Mouse (Mus musculus) heart, adult 18-20 months (tissue): ENCODE results near the gene Morn3. TPM values are rescaled to one million over a fixed set of nuclear protein-coding genes. Genes with fewer than 3 reads are reported as not detected.
A peak's percentile ranks its signal among the peaks of the same experiment; 100 is the strongest.

Experiments used
- DNase-seq, 2 experiments: peaks; one replicate each; pipeline ENCODE4 v3.0.0; 2021 to 2022; ENCODE audit warnings: mixed read lengths in 1 of 2
- total RNA-seq, 2 experiments: library from RNA; stranded (reverse); gene quantifications; 2 replicates each; pipeline ENCODE4 v1.2.3; 2021

Gene Morn3
- total RNA-seq, 2 experiments from 2014 or later, result not detected

GRCm38 (mm10) chr5:123059757-123060520 is 13.1 kb upstream of the Morn3 start:
- DNase-seq, result peak; percentile 72 to 74

DNA sequence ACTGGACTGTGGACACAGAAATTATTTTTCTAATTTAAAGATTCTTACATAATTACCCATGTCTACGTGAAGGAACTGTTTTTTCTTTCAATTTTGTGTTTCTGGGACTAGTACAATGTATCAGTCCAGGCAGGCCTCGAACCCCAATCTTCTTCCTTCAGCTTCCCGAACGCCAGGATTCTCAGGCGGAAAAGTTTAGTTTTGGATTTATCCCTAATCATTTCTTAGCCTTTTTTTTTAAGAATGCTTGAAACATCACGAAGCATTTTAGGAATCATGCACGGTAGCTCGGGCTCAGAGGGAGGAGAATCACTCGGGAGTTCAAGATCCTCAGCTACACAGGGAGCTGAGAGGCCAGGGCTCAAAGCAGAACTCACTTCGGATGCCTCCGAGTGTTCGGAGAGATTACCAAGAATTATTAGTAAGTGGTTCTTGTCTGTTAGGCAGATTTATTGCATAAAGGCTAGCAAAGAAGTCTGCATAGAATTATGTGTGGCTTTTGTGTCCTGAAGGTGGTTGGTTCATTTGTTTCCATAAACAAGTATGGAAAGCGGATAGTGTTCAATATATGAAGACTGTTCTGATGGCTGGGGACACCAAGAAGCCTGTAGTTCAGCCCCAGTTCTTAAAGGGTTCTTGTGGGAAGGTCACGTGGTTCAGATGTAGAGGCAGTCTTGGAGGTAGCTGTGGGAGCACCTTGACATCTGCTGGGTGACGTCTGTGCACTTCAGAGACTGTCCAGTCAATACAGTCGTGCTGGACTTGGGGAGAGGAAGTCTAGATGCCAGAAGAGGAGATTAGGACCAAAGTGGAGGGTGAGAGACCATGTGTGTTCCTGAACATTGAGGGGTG is 11.7 kb upstream of the Morn3 start:
- DNase-seq, result no peak

GRCm38 (mm10) chr5:123057366-123058250 is 10.8 kb upstream of the Morn3 start:
- peak; percentile 99 to 100 for DNase-seq

GRCm38 (mm10) chr5:123051736-123052135 is 4.9 kb upstream of the Morn3 start:
- DNase-seq, result no peak

DNA sequence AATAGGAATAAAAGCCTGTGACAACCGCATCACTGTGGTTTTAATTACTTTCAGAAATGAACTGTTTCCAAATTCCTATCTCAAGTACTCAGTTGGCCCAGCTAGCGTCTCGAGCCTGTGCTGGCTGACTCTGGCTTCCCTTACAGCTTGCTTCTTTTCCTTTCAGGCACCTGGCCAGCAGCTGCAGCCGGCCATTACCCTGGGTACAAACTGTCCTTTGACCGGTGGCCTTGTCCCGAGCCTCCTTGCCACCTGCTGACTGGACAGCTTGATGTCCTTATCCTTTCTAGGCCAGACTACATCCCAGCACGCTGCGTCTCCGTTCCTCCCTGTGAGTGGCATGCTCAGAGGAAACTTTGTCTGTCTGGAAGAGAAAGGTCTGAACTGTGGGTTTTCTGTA is 4.1 kb upstream of the Morn3 start:
- peak in 1 of 2 experiments; percentile 53 for DNase-seq

DNA sequence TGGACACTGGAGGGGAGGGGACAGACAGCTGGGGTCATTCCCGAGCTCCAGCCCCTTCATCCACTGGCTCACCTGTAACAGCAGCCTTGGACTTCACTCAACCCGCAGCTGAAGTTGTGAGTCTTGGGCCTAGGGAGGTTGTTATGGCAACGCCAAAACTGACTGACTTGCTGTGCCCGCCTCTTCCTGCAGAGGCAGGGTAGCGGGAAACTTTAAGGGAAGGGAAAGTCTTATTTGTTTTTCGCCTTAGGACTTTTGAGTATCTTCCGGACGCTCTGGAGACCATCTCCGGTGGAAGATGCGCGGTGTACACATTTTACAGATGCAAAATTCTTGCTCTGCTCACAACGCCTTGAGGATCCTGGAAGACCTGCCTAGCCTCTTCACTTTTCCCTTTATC is 2.5 kb upstream of the Morn3 start:
- no peak for DNase-seq

DNA sequence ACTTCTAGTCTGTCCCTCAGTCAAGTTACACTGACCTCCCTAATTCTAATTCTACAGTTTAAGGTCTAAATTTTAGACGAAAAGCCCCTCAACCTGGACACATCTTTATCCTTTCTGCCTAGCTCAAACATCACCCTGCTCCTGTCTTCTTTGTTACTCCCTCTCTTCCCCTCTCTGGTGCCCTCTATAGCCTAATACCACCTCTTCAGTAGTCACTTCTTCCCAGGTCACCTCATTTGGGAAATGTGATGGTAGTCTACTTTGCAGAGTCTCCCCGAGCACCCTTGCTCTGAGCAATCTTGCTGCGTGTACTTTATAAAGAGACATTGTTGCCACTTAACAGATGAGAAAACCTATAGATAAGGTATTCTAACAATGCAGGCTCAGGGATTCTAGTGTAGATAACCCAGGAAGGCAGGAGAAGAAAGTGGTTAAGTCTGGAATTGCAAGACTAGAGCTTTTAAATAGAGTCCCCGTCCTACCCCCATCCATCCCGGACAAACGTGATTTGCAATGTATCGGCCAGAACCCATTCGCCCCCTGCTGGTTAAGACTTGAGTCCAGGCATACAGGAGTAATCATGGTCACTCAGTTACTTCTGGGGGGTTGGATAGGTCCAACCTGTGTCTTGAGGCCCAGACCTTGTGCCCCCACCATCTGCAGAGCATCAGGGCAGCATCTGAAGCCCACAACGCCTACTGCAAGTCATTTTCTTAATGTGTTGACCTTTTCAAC is 1.1 kb downstream of the Morn3 start:
- DNase-seq, result peak; percentile 77 to 90

- no peak for DNase-seq
Observed at GRCm38 (mm10) chr5:123043856-123044255, 3.0 kb downstream of the Morn3 start.

GRCm38 (mm10) chr5:123040796-123041195 is 6.0 kb downstream of the Morn3 start:
- no peak for DNase-seq

DNA sequence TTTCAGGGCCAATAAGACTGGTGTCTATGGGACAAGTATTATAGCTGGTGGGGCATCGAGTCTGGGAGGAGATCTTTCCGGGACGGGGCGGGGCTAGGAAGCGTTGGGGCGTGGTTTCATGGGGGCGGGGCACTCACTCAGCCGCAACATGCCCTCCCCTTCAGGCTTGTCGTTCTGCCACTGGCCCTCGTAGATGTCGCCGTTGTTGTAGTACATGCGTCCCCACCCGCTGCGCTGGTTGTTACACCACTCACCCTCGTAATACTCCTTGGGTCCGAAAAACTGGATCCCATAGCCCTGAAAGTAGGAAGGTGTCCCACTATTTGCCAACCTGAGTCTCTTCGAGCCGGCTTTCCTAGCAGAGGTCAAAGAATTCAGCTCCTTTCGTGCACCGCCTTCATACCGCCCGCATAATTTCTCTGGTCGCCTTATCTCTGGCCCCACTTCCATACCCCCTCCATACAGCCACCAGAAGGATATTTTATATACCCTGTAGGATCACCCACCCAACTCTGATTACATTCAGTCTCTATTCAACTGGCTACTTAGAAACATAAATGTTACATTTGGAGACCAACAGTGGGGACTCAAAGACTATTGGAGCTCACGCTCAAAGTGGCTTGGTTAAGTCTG is 7.6 kb downstream of the Morn3 start:
- DNase-seq, result peak; percentile 86 to 88

DNA sequence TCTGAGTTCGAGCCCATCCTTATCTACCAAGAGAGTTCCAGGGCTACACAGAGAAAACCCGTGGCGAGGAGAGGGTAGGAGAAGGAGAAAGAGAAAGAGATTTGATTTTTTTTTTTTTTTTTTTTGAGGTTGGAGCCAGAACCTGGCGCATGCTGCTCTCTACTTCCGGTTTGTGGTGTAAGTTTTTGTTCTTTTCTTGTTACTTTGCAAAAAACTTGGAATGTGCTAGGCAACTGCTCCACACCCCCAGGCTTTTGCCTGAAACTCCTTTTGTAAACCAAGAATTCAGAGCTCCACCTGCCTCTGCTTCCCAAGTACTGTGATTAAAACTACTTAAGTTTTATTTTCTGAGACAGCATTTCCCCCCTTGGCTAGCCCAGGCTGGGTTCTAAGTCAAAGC is 8.7 kb downstream of the Morn3 start:
- DNase-seq, result no peak

- peak in 1 of 2 experiments; percentile 19 for DNase-seq
Observed at GRCm38 (mm10) chr5:123035564-123035963, 11.3 kb downstream of the Morn3 start.

DNA sequence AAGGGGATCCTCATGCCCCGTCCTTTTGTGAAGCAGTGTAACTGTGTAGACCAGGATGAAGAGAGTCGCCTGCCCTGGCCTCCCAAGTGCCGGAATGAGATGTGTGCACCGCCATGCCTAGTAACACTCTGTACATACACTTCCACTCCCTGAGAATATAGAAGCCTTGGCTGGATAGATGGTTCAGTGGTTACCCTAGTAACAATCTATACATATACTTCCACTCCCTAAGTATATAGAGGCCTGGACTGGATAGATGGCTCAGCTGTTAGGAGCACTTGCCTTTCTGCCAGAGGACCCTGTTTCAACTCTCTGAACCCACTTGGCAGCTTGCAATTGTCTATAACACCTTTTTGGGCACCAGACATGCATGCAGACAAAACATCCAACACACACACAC is 11.7 kb downstream of the Morn3 start:
- DNase-seq, result no peak

GRCm38 (mm10) chr5:123033646-123034160 is 13.1 kb downstream of the Morn3 start:
- DNase-seq, result no peak

GRCm38 (mm10) chr5:123031312-123031711 is 15.5 kb downstream of the Morn3 start:
- no peak for DNase-seq

DNA sequence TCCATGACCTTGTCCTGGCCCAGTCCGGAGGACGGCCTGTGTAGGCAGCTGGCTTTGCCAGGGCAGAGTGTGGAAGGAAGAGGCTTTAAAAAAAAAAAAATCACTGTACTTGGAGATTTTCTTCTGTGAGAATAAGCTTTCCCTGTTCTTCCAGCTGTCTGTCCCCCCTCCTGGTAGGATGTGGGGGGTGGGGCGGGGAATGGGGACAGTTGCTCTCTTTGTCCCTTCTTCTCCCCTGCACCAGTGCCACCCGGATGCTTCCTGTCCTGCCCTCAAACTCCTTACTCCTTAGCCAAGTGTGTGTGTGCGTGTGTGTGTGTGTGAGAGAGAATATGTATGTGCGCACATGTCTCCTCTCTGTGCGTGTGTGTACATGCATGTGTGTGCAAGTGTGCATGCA is 17.1 kb downstream of the Morn3 start:
- no peak for DNase-seq

DNA sequence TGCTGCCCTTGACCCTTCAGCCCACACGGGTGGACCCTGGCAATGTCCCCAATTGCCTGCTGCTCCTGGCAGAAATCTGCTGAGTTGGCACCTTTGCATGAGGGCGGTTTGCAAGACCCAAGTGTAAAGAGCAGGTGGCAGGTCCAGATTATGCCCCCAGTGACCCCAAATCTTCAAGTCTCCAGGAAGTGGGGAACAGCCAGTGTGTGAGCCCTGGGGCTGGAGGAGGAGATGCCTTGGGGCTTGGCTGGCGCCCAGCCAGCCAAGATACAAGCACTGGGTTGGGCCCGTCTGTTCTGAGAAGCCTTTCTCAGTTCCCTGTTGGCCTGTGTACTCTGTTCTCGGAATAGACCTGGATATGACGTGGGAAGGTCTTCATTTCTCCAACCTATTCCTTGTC is 19.4 kb downstream of the Morn3 start:
- DNase-seq, result peak in 1 of 2 experiments; percentile 55

GRCm38 (mm10) chr5:123026414-123026813 is 20.4 kb downstream of the Morn3 start:
- no peak for DNase-seq

DNA sequence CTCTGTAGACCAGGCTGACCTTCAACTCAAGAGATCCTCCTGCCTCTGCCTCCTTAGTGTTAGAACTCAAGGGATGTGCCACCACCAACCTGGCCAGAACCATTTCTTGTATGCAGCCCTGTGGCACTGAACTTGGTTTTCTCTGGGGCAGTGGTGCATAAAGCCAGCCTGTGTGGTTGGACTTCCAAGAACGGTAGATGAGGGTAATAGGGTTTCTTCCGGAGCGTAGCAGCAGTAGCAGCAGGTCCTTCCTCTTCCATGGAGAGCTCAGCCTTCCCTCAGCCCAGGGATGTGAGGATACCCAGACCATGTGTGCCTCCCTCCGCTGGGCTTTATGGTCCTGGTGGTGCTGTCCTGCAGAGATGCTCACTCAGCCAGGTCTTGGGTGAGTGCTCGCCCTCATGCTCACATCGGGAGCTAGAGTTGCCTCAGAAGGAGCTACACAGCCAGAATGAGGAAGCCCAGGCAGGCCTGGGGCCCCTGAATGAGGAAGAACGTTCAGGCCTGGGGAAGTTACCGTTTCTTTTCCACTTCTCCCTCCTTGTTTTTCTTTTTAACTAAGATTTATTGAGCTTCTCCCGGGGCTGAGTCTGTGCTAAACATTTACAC is 21.7 kb downstream of the Morn3 start:
- peak in 1 of 2 experiments; percentile 66 for DNase-seq

GRCm38 (mm10) chr5:123024312-123024711 is 22.5 kb downstream of the Morn3 start:
- peak in 1 of 2 experiments; percentile 3 for DNase-seq
